Mouse (Mus musculus) left cerebral cortex, adult 2 months (tissue): ENCODE data around the gene Cdhr4. TPM values are rescaled to one million over a fixed set of nuclear protein-coding genes. Genes with fewer than 3 reads are reported as not detected.

Experiments
- DNase-seq, 2 experiments: peaks; one replicate each; pipeline ENCODE4 v3.0.0; 2021 to 2022; ENCODE audit warnings: low spot score in 2 of 2, mixed read lengths in 1 of 2; ENCODE audit errors: extremely low spot score in 1 of 2
- H3K27ac ChIP-seq: fragments of 200-600 bp; 2 replicates; pipeline ENCODE4 v1.8.1; 2022
- H3K4me3 ChIP-seq: fragments of 200-600 bp; 2 replicates; pipeline ENCODE4 v1.8.1; 2022
- CTCF ChIP-seq: fragments of 200-600 bp; IDR thresholded peaks from 2 replicates; pipeline ENCODE4 v1.8.1; 2022; ENCODE audit warnings: antibody characterized with exemption, mild to moderate bottlenecking, moderate library complexity
- intact Hi-C: fragments of 180-260 bp; cut with DNase I; formaldehyde crosslinking; loops from one replicate; pipeline ENCODE4 v1.15.1; 2025
- total RNA-seq, 2 experiments: library from RNA; stranded (reverse); gene quantifications; 2 replicates each; pipeline ENCODE4 v1.2.3; 2021

Gene Cdhr4
- total RNA-seq, 2 experiments from 2014 or later, result 1.3 to 2.3 TPM

DNA sequence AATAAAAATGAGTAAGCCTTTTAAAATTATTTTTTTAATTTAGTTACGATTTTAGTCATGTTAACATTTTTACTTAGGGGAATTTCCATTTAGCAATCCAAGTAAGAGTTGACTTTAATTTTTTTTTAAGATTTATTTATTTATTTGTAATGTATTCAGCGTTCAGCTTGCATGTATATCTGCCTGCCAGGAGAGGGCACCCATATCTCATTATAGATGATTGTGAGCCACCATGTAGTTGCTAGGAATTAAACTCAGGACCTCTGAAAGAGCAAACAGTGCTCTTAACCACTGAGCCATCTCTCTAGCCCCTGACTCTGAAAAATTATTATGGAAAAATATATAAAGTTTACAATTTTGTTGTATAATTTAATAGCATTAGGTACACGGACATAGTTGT lies 34.3 kb downstream of the Cdhr4 start:
- intact Hi-C loops, result no loop called here
- peak; percentile 33 for TF ChIP-seq CTCF
- DNase-seq, result no peak
- Histone ChIP-seq H3K27ac (no peak overlapping the region), H3K4me3 (no peak overlapping the region)

DNA sequence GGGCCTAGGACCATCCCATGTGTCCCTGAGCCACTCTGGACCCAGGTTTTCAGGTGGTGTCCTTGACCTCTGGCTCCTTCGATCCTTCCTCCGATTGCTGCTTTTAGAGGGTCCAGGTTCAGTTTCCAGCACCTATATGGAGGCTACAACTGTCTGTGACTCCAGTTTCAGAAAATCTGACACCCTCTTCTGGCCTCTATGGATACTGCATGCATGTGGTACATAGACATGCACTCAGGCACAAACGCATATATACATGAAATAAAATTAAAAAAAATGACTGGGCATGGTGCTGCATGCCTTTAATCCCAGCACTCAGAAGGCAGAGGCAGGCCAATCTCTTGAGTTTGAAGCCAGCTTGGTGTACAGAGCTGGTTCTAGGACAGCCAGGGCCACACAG lies 35.6 kb downstream of the Cdhr4 start:
- no peak for DNase-seq
- H3K4me3 ChIP-seq, result no peak overlapping the region
- intact Hi-C loops, result no loop called here
- no peak overlapping the region for H3K27ac ChIP-seq
- peak; percentile 15 for TF ChIP-seq CTCF

DNA sequence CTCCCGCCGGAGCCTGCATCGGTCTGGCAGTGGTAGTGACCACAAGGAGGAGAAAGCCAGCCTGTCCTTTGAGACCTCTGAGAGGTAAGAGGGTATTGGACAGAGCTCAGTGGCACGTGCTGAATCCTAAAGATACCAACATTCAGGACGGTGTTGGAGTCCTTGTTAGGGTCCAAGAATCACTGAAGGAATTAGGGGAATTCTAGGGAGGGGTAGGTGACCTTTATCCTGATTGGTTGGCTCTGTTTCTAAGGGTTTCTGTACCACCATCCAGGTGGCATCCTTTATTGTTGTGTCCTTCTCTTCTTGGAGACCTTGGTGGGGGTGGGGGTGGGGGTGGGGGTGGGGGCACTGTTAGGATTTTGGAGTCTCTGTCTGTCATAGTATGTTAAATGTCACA lies 39.8 kb downstream of the Cdhr4 start:
- no peak for TF ChIP-seq CTCF
- Histone ChIP-seq H3K27ac (no peak overlapping the region), H3K4me3 (no peak overlapping the region)
- intact Hi-C loops, result no loop called here
- no peak for DNase-seq

DNA sequence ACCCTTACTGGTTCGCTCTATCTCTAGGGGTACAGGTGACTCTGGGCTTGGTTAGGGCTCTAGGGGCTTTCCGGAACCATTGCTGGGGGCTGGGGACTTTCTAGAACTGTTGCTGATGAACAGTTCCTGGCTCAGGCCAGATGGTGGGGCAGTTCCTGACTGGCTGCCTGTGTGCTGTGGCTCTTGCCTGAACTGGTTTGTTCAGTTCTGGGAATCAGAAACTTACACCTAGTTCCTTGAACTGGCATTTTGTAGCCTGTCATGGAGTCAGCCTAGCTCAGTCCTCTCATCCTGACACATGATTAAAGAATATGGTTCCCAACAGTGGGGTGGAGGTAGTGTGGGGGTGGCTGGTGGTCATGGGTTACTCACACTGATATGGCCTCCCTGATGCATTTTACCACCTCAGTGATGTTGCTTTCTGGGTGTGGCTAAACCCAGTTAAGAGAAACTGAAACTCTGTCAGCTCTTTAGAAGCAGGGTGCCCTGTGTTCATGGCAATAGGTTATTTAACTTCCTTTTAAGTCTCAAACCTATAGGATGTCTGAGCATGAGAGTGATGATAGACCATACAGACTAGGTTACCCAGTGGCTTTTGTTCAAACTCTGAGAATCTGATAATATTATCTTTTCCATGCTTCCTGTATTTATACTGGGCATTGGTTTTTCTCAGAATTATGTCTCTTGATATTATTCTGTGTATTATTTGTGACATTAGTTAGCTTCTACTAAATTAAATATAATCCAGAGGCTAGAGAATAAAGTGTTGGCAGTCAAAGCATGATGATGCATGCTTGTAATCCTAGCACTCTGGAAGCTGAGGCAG lies 43.2 kb downstream of the Cdhr4 start:
- no peak overlapping the region for H3K27ac ChIP-seq
- TF ChIP-seq CTCF, result no peak
- H3K4me3 ChIP-seq, result no peak overlapping the region
- no peak for DNase-seq
- intact Hi-C loops, result no loop called here

DNA sequence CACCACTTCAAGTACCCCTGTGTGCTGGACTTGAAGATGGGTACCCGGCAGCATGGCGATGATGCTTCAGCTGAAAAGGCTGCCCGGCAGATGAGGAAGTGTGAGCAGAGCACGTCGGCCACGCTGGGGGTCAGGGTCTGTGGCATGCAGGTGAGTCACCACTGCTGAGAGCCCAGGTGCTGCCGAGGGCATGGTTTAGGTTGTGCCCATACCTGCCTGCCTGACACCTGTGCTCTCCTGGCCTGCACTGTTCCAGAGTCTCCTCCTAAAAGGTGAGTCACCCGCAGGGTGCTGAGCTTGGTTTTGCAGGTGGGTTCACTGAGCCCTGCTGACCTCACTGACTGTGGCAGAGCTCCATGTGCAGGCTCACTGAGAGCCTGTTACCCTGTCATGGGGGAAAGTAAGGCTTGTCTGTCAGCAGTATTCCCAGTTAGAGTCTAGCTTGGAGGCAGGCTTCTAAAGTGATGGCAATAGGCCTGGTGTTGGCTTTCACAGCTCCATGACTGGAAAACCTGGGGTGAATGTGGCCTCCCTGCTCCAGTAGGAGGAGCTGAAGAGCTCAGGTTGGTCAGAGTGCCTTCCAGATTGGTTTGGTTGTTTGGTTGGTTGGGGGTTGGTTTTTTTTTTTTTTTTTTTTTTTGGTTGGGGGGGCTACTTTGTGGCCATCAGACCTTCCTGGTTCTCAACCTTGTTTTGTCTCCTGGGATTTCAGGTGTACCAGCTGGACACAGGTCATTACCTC lies 52.6 kb downstream of the Cdhr4 start:
- no peak for DNase-seq
- no peak overlapping the region for H3K4me3 ChIP-seq
- TF ChIP-seq CTCF, result peak; percentile 19
- intact Hi-C loops, result no loop called here
- H3K27ac ChIP-seq, result no peak overlapping the region

DNA sequence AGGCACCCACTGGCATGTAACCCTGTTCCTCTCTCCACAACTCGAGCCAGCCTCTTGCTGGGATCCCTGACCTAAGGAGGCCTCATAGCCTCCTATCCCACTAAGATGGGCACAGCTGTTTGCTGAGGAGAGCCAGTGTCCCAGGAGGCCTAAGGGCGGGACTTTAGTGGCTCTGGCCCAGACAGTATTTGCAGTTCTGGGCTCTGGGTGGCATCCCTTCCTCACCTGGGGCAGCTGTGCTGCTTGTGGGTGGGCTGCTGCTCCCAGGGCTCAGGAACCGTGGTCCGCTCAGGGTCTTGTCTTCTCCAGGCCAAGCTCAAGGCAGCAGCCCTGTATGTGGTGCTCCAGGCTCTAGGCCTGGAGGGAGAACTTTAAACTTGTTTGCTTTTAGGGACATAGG lies 54.3 kb downstream of the Cdhr4 start:
- no peak for TF ChIP-seq CTCF
- intact Hi-C loops, result no loop called here
- no peak overlapping the region for H3K4me3 ChIP-seq
- no peak overlapping the region for H3K27ac ChIP-seq
- peak in 1 of 2 experiments; percentile 8 for DNase-seq

DNA sequence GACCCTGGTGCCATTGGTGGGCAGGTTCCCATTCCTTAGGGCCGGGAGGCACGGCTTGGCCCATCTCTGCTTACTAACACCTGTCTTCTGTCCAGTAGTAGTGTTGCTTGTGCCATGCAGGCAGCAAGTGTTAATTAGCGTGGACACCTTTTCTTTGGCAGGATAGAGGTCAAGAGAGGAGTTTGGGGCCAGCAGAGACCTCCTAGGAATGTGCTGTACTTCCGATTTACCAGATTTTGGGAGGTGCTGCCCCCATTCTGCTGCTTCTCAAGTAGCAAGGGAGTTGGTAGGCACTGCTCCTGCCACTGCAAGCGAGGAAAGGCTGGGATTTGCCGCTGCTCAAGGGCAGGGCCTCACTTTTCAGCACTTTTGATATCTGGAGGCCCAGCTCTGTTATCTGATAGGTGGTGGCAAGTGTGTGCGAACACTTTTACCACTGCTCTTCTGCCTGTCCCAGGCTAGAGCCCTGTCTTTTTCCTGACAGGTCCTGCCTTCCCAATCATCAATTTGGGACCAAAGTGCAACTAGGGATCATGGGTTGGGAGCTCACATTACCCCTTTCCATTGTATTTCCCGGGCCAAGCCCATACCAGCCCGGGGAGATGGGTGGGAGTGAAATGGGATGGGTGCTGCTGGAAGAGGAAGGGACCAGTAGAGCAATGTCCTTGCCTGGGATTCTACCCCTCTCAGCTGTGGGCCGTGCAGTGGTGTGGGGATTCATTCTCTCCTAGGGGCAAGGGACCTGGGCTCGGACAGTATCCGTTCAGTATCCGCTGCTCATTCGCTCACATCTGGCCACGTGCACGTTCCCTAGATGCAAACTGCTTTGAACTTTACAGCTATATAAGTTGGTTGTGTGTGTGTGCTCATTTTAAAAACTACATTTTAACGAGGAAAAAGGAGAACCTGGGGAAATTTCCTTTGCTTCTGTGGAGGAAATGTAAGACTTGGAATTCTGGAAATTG lies 55.6 kb downstream of the Cdhr4 start:
- peak in 1 of 2 experiments; percentile 21 for DNase-seq
- no peak for TF ChIP-seq CTCF
- intact Hi-C loops, result no loop called here
- H3K4me3 ChIP-seq, result no peak overlapping the region
- H3K27ac ChIP-seq, result no peak overlapping the region

DNA sequence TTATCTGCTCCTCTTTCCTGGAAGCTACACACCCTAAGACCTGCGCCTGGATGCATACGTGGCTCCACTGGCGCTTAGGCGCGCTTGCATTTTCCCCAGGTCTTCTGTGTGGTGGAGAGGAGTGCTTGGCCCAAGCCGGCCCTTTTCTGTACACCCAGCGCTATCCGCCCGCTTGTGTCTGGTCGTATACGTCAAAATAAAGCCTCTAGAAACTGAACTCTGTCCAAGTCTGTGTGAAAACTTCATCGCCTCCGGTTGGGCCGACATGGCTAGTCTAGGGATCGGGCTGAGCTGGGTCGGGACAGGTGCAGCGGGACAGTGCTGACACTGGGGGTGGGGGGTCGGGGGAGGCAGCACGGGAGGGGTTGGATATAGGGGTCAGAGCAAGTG lies 56.3 kb downstream of the Cdhr4 start:
- Histone ChIP-seq H3K27ac (no peak overlapping the region), H3K4me3 (peak overlapping the region; percentile 92)
- TF ChIP-seq CTCF, result no peak
- intact Hi-C loops, result no loop called here
- peak in 1 of 2 experiments; percentile 23 for DNase-seq

DNA sequence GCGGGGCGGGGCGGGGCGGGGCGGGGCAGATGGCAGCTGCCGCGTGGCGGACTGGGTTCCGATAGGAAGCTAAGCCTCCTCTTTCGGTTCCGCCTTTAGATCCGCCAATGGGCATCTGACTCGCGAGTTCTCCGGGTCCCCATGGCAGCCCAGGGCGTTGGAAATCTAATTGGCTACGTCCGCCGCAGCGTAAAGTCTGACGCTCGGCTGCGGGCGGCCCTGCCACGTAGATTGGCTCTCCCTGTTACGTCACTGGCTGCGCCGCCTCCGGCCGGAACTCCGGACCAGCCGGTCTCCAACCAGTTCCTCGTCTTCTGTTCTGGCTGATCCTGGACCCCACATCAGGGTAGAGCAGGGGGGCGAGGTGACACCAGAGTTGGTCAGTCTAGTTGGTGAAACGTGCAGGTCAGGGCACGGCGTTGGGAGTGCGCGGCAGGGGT lies 56.7 kb downstream of the Cdhr4 start, which contains the start of gene Gmppb:
TSS of gene Gmppb (plus strand) at position 227 of the 440 bp plus-strand sequence.
- DNase-seq, result peak; percentile 94 to 95
- TF ChIP-seq CTCF, result no peak
- Histone ChIP-seq H3K4me3 (peak within 1 kb of the TSS; percentile 92), H3K27ac (peak within 1 kb of the TSS; percentile 63)
- intact Hi-C loops, result no loop called here

Other genes with a start within 250 kb of the Cdhr4 start
- 100 to 1,000 TPM; 146 to 147 TPM for gene Rbm5, start 221.5 kb upstream of the Cdhr4 start, total RNA-seq
- 10 to 100 TPM; 66.5 to 68.4 TPM for gene Rbm6, start 119.3 kb upstream of the Cdhr4 start, total RNA-seq
- gene Mon1a, start 104.3 kb upstream of the Cdhr4 start, total RNA-seq, result 10 to 100 TPM; 24.3 to 26.7 TPM
- under 1 TPM; 0.68 to 0.91 TPM for gene Mst1r, start 85.6 kb upstream of the Cdhr4 start, total RNA-seq
- not detected for gene Actl11, start 64.0 kb upstream of the Cdhr4 start, total RNA-seq
- 100 to 1,000 TPM; 330 to 356 TPM for gene Camkv, start 56.8 kb upstream of the Cdhr4 start, total RNA-seq
- 10 to 100 TPM in 1 of 2 experiments, 1 to 10 TPM in 1; 9.5 to 10.9 TPM for gene Traip, start 42.4 kb upstream of the Cdhr4 start, total RNA-seq
- gene Uba7, start 17.0 kb upstream of the Cdhr4 start, total RNA-seq, result 1 to 10 TPM; 2.6 to 3.8 TPM
- gene Gm20661, start 9.4 kb upstream of the Cdhr4 start, total RNA-seq, result under 1 TPM; 0.28 to 0.66 TPM
- 1 to 10 TPM; 2.8 to 4.0 TPM for gene Inka1, start 6.6 kb upstream of the Cdhr4 start, total RNA-seq
- 1 to 10 TPM; 1.2 to 2.4 TPM for gene Gm20662, start 3.9 kb downstream of the Cdhr4 start, total RNA-seq
- gene Ip6k1, start 10.0 kb downstream of the Cdhr4 start, total RNA-seq, result 100 to 1,000 TPM; 205 to 207 TPM
- gene Gmppb, start 56.7 kb downstream of the Cdhr4 start, total RNA-seq, result 10 to 100 TPM; 16.5 to 17.4 TPM
- gene Amigo3, start 60.7 kb downstream of the Cdhr4 start, total RNA-seq, result 1 to 10 TPM; 1.9 to 2.1 TPM
- gene Mst1, start 87.9 kb downstream of the Cdhr4 start, total RNA-seq, result not detected
- gene Rnf123, start 90.8 kb downstream of the Cdhr4 start, total RNA-seq, result 100 to 1,000 TPM; 107 to 108 TPM
- 10 to 100 TPM; 31.0 to 31.8 TPM for gene Apeh, start 102.1 kb downstream of the Cdhr4 start, total RNA-seq
- gene Bsn, start 197.9 kb downstream of the Cdhr4 start, total RNA-seq, result 100 to 1,000 TPM; 300 to 320 TPM